Comparison of ENCODE assay signal across 16 mouse cellular contexts in genomic region chr2:134931756-134932421, GRCm38 (mm10).
A peak's percentile ranks its signal among the peaks of the same experiment; 100 is the strongest.
DNase-seq lines count a peak whose midpoint lies in the region; ATAC-seq and TF ChIP-seq lines count a peak whose summit lies in the region.
"Had no signal": no experiment of that assay in that cellular context is flagged by ENCODE, and none has a peak within 500 bp of the region (broad histone marks: within the 10 kb centered on the region; RNA-seq: fewer than 3 reads in every experiment).

No protein-coding gene starts in this region.

- TF ChIP-seq CTCF in lung, embryonic 14.5 days (IDR thresholded peaks at IDR 0.05; ENCODE audit: low read depth) = no peak
- no peak for TF ChIP-seq CTCF in kidney, adult 2 months (conservative IDR thresholded peaks at IDR 0.05; ENCODE audit: insufficient read depth, insufficient read length, low read depth, low read length)

- H3K36me3 ChIP-seq in lung, embryonic 14.5 days (ENCODE audit: insufficient read depth) = no peaks in the 10 kb centered on the region
- H3K36me3 ChIP-seq in kidney, adult 2 months (ENCODE audit: control insufficient read depth, insufficient read depth, low read length) = no peaks in the 10 kb centered on the region
- no peaks in the 10 kb centered on the region for H3K36me3 ChIP-seq in stomach, embryonic 16.5 days (ENCODE audit: control insufficient read depth, insufficient read depth, low read length)
- H3K36me3 ChIP-seq: embryonic facial prominence, embryonic 12.5 days; heart, embryonic 12.5 days; hindbrain, embryonic 12.5 days had no signal

- DNase-seq in lung, embryonic 14.5 days = peak; percentile 48
- no peak for DNase-seq in lung, postnatal 14 days
- DNase-seq in kidney, adult 2 months = peak; percentile 93
- peak; percentile 38 to 53 for DNase-seq in kidney, postnatal 4 days
- DNase-seq in left cerebral cortex, adult 18-20 months (ENCODE audit: low spot score in 2 of 2) = no peak
- no peak for DNase-seq in retina, postnatal 1 day
- DNase-seq: cerebellum, postnatal 10 days; gastrocnemius, adult 2 months; right cerebral cortex, postnatal 25 days; thymus, postnatal 4 days had no signal

- no peak; the same call in 1 of the 2 replicates for ATAC-seq in lung, embryonic 14.5 days (ENCODE audit: insufficient read depth)
- peak; percentile 72; the same call in 1 of the 2 replicates for ATAC-seq in stomach, embryonic 16.5 days (ENCODE audit: insufficient read depth, low FRiP score)
- no peak for ATAC-seq in megakaryocyte-erythroid progenitor cell, adult 5-6 weeks (replicated peaks; ENCODE audit: low FRiP score, low TSS enrichment, poor library complexity, severe bottlenecking)
- ATAC-seq: forebrain, embryonic 14.5 days had no signal

- 0 out of 2 replicates have a peak, but pooled peaks cover 4% of the 10 kb centered on the region for H3K4me1 ChIP-seq in lung, embryonic 14.5 days (ENCODE audit: insufficient read depth)
- peaks cover 13% of the 10 kb centered on the region for H3K4me1 ChIP-seq in kidney, adult 2 months (ENCODE audit: control insufficient read depth, insufficient read depth, low read length)
- H3K4me1 ChIP-seq in stomach, embryonic 16.5 days (ENCODE audit: control insufficient read depth, insufficient read depth, low read length) = 0 out of 2 replicates have a peak, but pooled peaks cover 5% of the 10 kb centered on the region
- H3K4me1 ChIP-seq: heart, embryonic 12.5 days had no signal

- H3K4me2 ChIP-seq in lung, embryonic 14.5 days = no peak overlapping the region
- H3K4me2 ChIP-seq in stomach, embryonic 16.5 days (ENCODE audit: low read depth, low read length) = no peak overlapping the region
- H3K4me2 ChIP-seq: embryonic facial prominence, embryonic 12.5 days; heart, embryonic 12.5 days; hindbrain, embryonic 12.5 days had no signal

- H3K4me3 ChIP-seq in lung, embryonic 14.5 days (ENCODE audit: low read depth, low read length) = no peak overlapping the region
- no peak overlapping the region for H3K4me3 ChIP-seq in kidney, adult 2 months (ENCODE audit: insufficient read depth, low read depth, low read length)
- no peak overlapping the region for H3K4me3 ChIP-seq in stomach, embryonic 16.5 days (replicated peaks; ENCODE audit: low read length)
- H3K4me3 ChIP-seq: embryonic facial prominence, embryonic 12.5 days; gastrocnemius, adult 2 months; heart, embryonic 12.5 days; hindbrain, embryonic 12.5 days had no signal

- no peaks in the 10 kb centered on the region for H3K27me3 ChIP-seq in lung, embryonic 14.5 days (ENCODE audit: insufficient read depth, low read length)
- H3K27me3 ChIP-seq in kidney, adult 2 months (replicated peaks; ENCODE audit: control insufficient read depth, insufficient read depth, low read length) = no peaks in the 10 kb centered on the region
- H3K27me3 ChIP-seq in stomach, embryonic 16.5 days (ENCODE audit: control insufficient read depth, insufficient read depth, low read length) = no peaks in the 10 kb centered on the region
- H3K27me3 ChIP-seq: embryonic facial prominence, embryonic 12.5 days; heart, embryonic 12.5 days; hindbrain, embryonic 12.5 days had no signal

- no peak for TF ChIP-seq POLR2A in kidney, adult 2 months (IDR thresholded peaks at IDR 0.05; ENCODE audit: low read depth, low read length)

- no peaks in the 10 kb centered on the region for H3K9me3 ChIP-seq in lung, embryonic 14.5 days (ENCODE audit: low read depth, low read length)
- no peaks in the 10 kb centered on the region for H3K9me3 ChIP-seq in stomach, embryonic 16.5 days (replicated peaks; ENCODE audit: control insufficient read depth, low read length)
- H3K9me3 ChIP-seq: embryonic facial prominence, embryonic 12.5 days; heart, embryonic 12.5 days; hindbrain, embryonic 12.5 days had no signal

- no peak overlapping the region for H3K27ac ChIP-seq in lung, embryonic 14.5 days (ENCODE audit: low read depth)
- peak overlapping the region; percentile 97 for H3K27ac ChIP-seq in kidney, adult 2 months (ENCODE audit: insufficient read depth, low read depth, low read length)
- H3K27ac ChIP-seq in stomach, embryonic 16.5 days (ENCODE audit: low read length) = no peak overlapping the region
- H3K27ac ChIP-seq: embryonic facial prominence, embryonic 12.5 days; gastrocnemius, adult 2 months; hindbrain, embryonic 12.5 days had no signal

- 63% methylated on average over 5 of the region's 5 CpGs for WGBS in lung, embryonic 14.5 days
- 36% methylated on average over 5 of the region's 5 CpGs for WGBS in kidney, adult 2 months
- 48% methylated on average over 5 of the region's 5 CpGs for WGBS in stomach, embryonic 16.5 days

- H3K9ac ChIP-seq in lung, embryonic 14.5 days = no peak overlapping the region
- H3K9ac ChIP-seq in stomach, embryonic 16.5 days (ENCODE audit: low read length) = no peak overlapping the region
- H3K9ac ChIP-seq: embryonic facial prominence, embryonic 12.5 days; heart, embryonic 12.5 days; hindbrain, embryonic 12.5 days had no signal

Comparison
In these comparisons a context has a peak if more than half of its experiments do, and no peak if none do; other contexts are left out.
1. DNase-seq: peak in lung, embryonic 14.5 days (single experiment), kidney, adult 2 months (single experiment) and kidney, postnatal 4 days (2 of 2); none in lung, postnatal 14 days (single experiment), left cerebral cortex, adult 18-20 months (0 of 2) and retina, postnatal 1 day (single experiment).